Mouse (Mus musculus) ES-Bruce4 (cell line): ENCODE data around the gene Hsf2bp.

Experiments
- CTCF ChIP-seq: IDR thresholded peaks from one replicate; pipeline ENCODE4 v1.8.1; 2011; ENCODE audit warnings: low read depth, low read length
- EP300 ChIP-seq: IDR thresholded peaks from 2 replicates; pipeline ENCODE4 v1.6.1; 2011; ENCODE audit warnings: low read depth, low read length; ENCODE audit not compliant: insufficient read depth
- POLR2A ChIP-seq: IDR thresholded peaks from one replicate; pipeline ENCODE4 v1.8.1; 2011; ENCODE audit warnings: low read length; ENCODE audit not compliant: insufficient read depth

DNA sequence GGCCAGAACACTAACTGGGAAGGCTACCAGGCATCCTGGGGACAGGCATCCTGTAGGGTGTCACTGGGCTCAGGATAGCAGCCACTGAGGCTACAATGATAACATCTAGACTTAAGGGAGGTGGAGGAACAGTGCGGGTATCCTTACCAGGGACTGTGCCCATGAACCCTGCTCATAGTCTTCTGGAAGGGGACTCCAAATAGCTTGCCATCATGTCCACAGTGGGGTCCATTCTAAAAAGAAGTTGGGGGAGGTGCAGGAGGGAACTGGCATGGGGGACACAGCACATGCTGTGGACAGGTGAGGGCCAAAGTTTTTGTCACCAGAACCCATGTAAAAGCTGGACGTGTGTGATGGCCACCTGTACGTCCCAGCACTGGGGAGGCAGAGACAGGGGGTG, 129.7 kb downstream of the Hsf2bp start:
- TF ChIP-seq POLR2A = no peak
- TF ChIP-seq CTCF = no peak
- no peak for TF ChIP-seq EP300
